Mouse (Mus musculus) gastrocnemius, postnatal 4 days (tissue): ENCODE results near the gene Iah1. TPM values are rescaled to one million over a fixed set of nuclear protein-coding genes. Genes with fewer than 3 reads are reported as not detected.
A peak's percentile ranks its signal among the peaks of the same experiment; 100 is the strongest.

Experiments
- DNase-seq, 2 experiments: peaks; one replicate each; pipeline ENCODE4 v3.0.0; 2021 to 2022; ENCODE audit warnings: low spot score in 2 of 2, mixed read lengths in 2 of 2
- total RNA-seq, 2 experiments: library from RNA; stranded (reverse); gene quantifications; 2 replicates each; pipeline ENCODE4 v1.2.3; 2021

The Iah1 gene
- total RNA-seq, 2 experiments from 2014 or later = 14.6 to 17.2 TPM

DNA sequence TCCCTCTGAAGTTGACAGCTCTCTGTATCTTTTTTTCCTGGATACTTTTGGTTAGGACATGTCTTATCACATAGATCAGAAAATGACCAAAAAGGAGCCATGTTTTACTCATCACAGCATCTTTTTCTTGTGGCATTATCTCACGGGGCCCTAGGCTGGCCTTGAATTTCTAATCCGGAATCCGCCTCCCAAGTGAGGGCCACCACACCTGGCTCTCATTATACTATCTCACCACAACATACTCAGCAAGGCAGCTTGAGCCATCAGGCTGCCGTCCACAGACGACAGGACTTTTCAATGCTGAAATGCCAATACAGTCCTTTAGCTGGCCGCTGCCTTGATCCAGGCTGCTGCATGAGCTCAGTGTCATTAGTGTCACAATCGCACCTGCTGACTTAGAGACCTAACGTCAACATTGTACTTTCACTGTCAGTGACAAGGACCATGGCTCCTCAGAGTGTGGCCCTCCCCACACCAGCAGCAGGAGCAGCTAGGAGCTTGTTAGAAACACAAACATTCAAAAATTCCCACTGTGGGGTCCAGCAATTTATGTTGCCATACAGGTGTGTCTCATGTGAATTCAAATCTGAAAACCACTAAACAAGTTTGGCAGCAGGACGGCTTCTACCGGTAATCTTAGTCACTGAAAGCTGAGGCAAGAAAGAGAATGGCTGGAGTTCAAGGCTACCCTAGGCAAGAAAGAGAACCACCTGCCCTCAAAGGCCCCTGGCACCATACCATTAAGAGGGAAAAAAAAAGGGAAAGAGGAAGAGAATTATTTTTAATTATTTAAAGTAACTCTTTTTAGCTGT lies 48.6 kb downstream of the Iah1 start:
- DNase-seq = no peak

GRCm38 (mm10) chr12:21368376-21369086 lies 52.3 kb downstream of the Iah1 start:
- no peak for DNase-seq

- DNase-seq = no peak
These were observed 52.9 kb downstream of the Iah1 start for GRCm38 (mm10) chr12:21369087-21369410.

DNA sequence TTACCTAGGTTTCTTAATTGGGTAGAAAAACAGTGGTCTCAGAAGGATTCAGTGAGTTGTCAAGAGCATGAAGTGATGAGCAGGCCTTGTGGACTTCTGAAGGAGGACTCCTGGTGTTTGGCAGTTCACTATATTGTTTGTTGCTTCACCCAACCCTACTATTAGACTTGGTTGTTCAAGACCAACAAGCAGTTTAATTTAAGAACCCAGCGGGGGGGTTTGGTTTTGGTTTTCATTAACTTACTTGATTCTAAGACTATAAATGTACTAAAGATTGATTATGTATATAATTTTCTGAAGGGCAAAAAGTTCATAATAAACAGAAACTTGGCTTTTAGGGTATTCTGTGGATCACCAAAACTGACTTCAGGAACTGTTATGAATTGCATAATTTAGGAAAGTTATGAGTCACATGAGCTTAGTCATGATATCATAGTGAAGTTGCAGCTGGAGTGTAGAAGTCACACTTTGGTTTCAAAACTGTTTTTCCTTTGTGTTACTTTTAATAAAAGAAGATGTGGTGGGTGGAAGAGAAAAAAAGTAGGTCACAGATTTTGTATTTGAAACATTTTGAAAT lies 53.9 kb downstream of the Iah1 start:
- DNase-seq = no peak

- peak; percentile 95 to 96 for DNase-seq
These were observed 57.1 kb downstream of the Iah1 start, which contains the start of gene Adam17 for GRCm38 (mm10) chr12:21373100-21373819. TSS of gene Adam17 (minus strand) at chr12:21373632.

Other genes with a start within 250 kb of the Iah1 start
- gene Cpsf3, start 31.0 kb upstream of the Iah1 start, total RNA-seq = 10 to 100 TPM; 38.9 to 43.3 TPM
- 10 to 100 TPM; 37.0 to 37.3 TPM for gene Itgb1bp1, start 30.1 kb upstream of the Iah1 start, total RNA-seq
- 10 to 100 TPM; 38.3 to 40.5 TPM for gene Adam17, start 57.2 kb downstream of the Iah1 start, total RNA-seq
- 100 to 1,000 TPM; 146 to 156 TPM for gene Ywhaq, start 101.2 kb downstream of the Iah1 start, total RNA-seq